Mouse (Mus musculus): ENCODE measurements around the gene Med27. TPM values are rescaled to one million over a fixed set of nuclear protein-coding genes. Genes with fewer than 3 reads are reported as not detected.

Gene Med27
- polyA plus RNA-seq, 1 experiment from 2014 or later = 53.8 TPM

GRCm38 (mm10) chr2:29493396-29494031 is 146.9 kb downstream of the Med27 start:
- Histone ChIP-seq H3K4me1 (peaks cover 18% of the 10 kb centered on the region), H3K36me3 (no peaks in the 10 kb centered on the region), H3K27me3 (ENCODE audit: insufficient read depth, poor library complexity, severe bottlenecking) (no peaks in the 10 kb centered on the region), H3K4me3 (no peak overlapping the region), H3K9me3 (no peaks in the 10 kb centered on the region), H3K27ac (peak overlapping the region; percentile 44)
- 41% methylated on average over 9 of the region's 9 CpGs for WGBS
- peak; percentile 78 for DNase-seq (ENCODE audit: low spot score)

- Histone ChIP-seq H3K27me3 (ENCODE audit: insufficient read depth, poor library complexity, severe bottlenecking) (no peaks in the 10 kb centered on the region), H3K4me1 (peaks cover 22% of the 10 kb centered on the region), H3K9me3 (no peaks in the 10 kb centered on the region), H3K4me3 (no peak overlapping the region), H3K36me3 (no peaks in the 10 kb centered on the region), H3K27ac (no peak overlapping the region)
- WGBS = 85% methylated on average over 2 of the region's 2 CpGs
- no peak for DNase-seq (ENCODE audit: low spot score)
Measured at GRCm38 (mm10) chr2:29495271-29495670, 148.7 kb downstream of the Med27 start.

- H3K4me1 ChIP-seq = peaks cover 23% of the 10 kb centered on the region
- H3K27ac ChIP-seq = no peak overlapping the region
- no peak overlapping the region for H3K4me3 ChIP-seq
- DNase-seq (ENCODE audit: low spot score) = no peak
- H3K27me3 ChIP-seq (ENCODE audit: insufficient read depth, poor library complexity, severe bottlenecking) = no peaks in the 10 kb centered on the region
- H3K9me3 ChIP-seq = no peaks in the 10 kb centered on the region
- H3K36me3 ChIP-seq = no peaks in the 10 kb centered on the region
- whole genome bisulfite sequencing = 82% methylated on average over 9 of the region's 9 CpGs
Measured at GRCm38 (mm10) chr2:29500601-29501350, 154.2 kb downstream of the Med27 start.

- no peak for DNase-seq (ENCODE audit: low spot score)
- Histone ChIP-seq H3K27ac (no peak overlapping the region), H3K36me3 (no peaks in the 10 kb centered on the region), H3K4me1 (peaks cover 28% of the 10 kb centered on the region), H3K9me3 (no peaks in the 10 kb centered on the region), H3K4me3 (no peak overlapping the region), H3K27me3 (ENCODE audit: insufficient read depth, poor library complexity, severe bottlenecking) (no peaks in the 10 kb centered on the region)
- 68% methylated on average over 4 of the region's 4 CpGs for WGBS
Measured at GRCm38 (mm10) chr2:29501381-29501780, 154.8 kb downstream of the Med27 start.

- 79% methylated on average over 6 of the region's 6 CpGs for WGBS
- Histone ChIP-seq H3K36me3 (0 out of 2 replicates have a peak, but pooled peaks cover 2% of the 10 kb centered on the region), H3K9me3 (no peaks in the 10 kb centered on the region), H3K27ac (no peak overlapping the region), H3K4me1 (peaks cover 43% of the 10 kb centered on the region), H3K4me3 (no peak overlapping the region), H3K27me3 (ENCODE audit: insufficient read depth, poor library complexity, severe bottlenecking) (no peaks in the 10 kb centered on the region)
- no peak for DNase-seq (ENCODE audit: low spot score)
Measured at GRCm38 (mm10) chr2:29504848-29505247, 158.2 kb downstream of the Med27 start.

- no peaks in the 10 kb centered on the region for H3K9me3 ChIP-seq
- no peak overlapping the region for H3K4me3 ChIP-seq
- WGBS = 81% methylated on average over 4 of the region's 4 CpGs
- peaks cover 42% of the 10 kb centered on the region for H3K4me1 ChIP-seq
- no peak for DNase-seq (ENCODE audit: low spot score)
- H3K27ac ChIP-seq = no peak overlapping the region
- no peaks in the 10 kb centered on the region for H3K27me3 ChIP-seq (ENCODE audit: insufficient read depth, poor library complexity, severe bottlenecking)
- H3K36me3 ChIP-seq = 0 out of 2 replicates have a peak, but pooled peaks cover 2% of the 10 kb centered on the region
Measured at GRCm38 (mm10) chr2:29506411-29506810, 159.8 kb downstream of the Med27 start.

GRCm38 (mm10) chr2:29513131-29513530 is 166.5 kb downstream of the Med27 start:
- 33% methylated on average over 7 of the region's 7 CpGs for WGBS
- no peak for DNase-seq (ENCODE audit: low spot score)

GRCm38 (mm10) chr2:29514836-29515235 is 168.2 kb downstream of the Med27 start:
- no peaks in the 10 kb centered on the region for H3K36me3 ChIP-seq
- no peak overlapping the region for H3K4me3 ChIP-seq
- WGBS = 82% methylated on average over 6 of the region's 6 CpGs
- no peaks in the 10 kb centered on the region for H3K27me3 ChIP-seq (ENCODE audit: insufficient read depth, poor library complexity, severe bottlenecking)
- H3K4me1 ChIP-seq = peaks cover 76% of the 10 kb centered on the region
- no peak overlapping the region for H3K27ac ChIP-seq
- H3K9me3 ChIP-seq = no peaks in the 10 kb centered on the region
- DNase-seq (ENCODE audit: low spot score) = no peak

More at GRCm38 (mm10) chr2:29513131-29513530, 166.5 kb downstream of the Med27 start:
- Histone ChIP-seq H3K27me3 (ENCODE audit: insufficient read depth, poor library complexity, severe bottlenecking) (no peaks in the 10 kb centered on the region), H3K4me3 (peak overlapping the region; percentile 31), H3K27ac (peak overlapping the region; percentile 77), H3K4me1 (peaks cover 68% of the 10 kb centered on the region), H3K36me3 (0 out of 2 replicates have a peak, but pooled peaks cover 2% of the 10 kb centered on the region), H3K9me3 (no peaks in the 10 kb centered on the region)

- Histone ChIP-seq H3K27me3 (ENCODE audit: insufficient read depth, poor library complexity, severe bottlenecking) (no peaks in the 10 kb centered on the region), H3K36me3 (no peaks in the 10 kb centered on the region), H3K27ac (peak overlapping the region; percentile 62), H3K9me3 (no peaks in the 10 kb centered on the region), H3K4me3 (no peak overlapping the region), H3K4me1 (peaks cover 83% of the 10 kb centered on the region)
- no peak for DNase-seq (ENCODE audit: low spot score)
- 89% methylated on average over 4 of the region's 4 CpGs for WGBS
Measured at GRCm38 (mm10) chr2:29515831-29516447, 169.3 kb downstream of the Med27 start.

GRCm38 (mm10) chr2:29516621-29517170 is 170.1 kb downstream of the Med27 start:
- no peaks in the 10 kb centered on the region for H3K27me3 ChIP-seq (ENCODE audit: insufficient read depth, poor library complexity, severe bottlenecking)
- no peak overlapping the region for H3K4me3 ChIP-seq
- H3K36me3 ChIP-seq = no peaks in the 10 kb centered on the region
- no peaks in the 10 kb centered on the region for H3K9me3 ChIP-seq
- WGBS = 36% methylated on average over 9 of the region's 9 CpGs
- H3K4me1 ChIP-seq = peaks cover 88% of the 10 kb centered on the region
- peak overlapping the region; percentile 62; the same call in 1 of the 2 replicates for H3K27ac ChIP-seq
- no peak for DNase-seq (ENCODE audit: low spot score)

- Histone ChIP-seq H3K4me3 (no peak overlapping the region), H3K27me3 (ENCODE audit: insufficient read depth, poor library complexity, severe bottlenecking) (0 out of 2 replicates have a peak, but pooled peaks cover 3% of the 10 kb centered on the region), H3K27ac (no peak overlapping the region; the same call in 1 of the 2 replicates), H3K4me1 (peaks cover 84% of the 10 kb centered on the region), H3K36me3 (no peaks in the 10 kb centered on the region), H3K9me3 (no peaks in the 10 kb centered on the region)
- 43% methylated on average over 3 of the region's 3 CpGs for WGBS
- DNase-seq (ENCODE audit: low spot score) = no peak
Measured at GRCm38 (mm10) chr2:29519402-29519801, 172.8 kb downstream of the Med27 start.

GRCm38 (mm10) chr2:29520206-29520605 is 173.6 kb downstream of the Med27 start:
- Histone ChIP-seq H3K4me1 (peaks cover 87% of the 10 kb centered on the region), H3K36me3 (no peaks in the 10 kb centered on the region), H3K9me3 (no peaks in the 10 kb centered on the region), H3K27ac (no peak overlapping the region), H3K4me3 (no peak overlapping the region), H3K27me3 (ENCODE audit: insufficient read depth, poor library complexity, severe bottlenecking) (0 out of 2 replicates have a peak, but pooled peaks cover 3% of the 10 kb centered on the region)
- WGBS = 87% methylated on average over 6 of the region's 6 CpGs
- DNase-seq (ENCODE audit: low spot score) = no peak
